Mouse (Mus musculus) Muller cell, postnatal 12 days (primary cell): Measurements from ENCODE around the gene Abhd13.

Experiments used
- DNase-seq: peaks from one replicate; pipeline ENCODE4 v3.0.0-alpha.2; 2015; ENCODE audit errors: inconsistent ontology term

Gene Abhd13

GRCm38 (mm10) chr8:9977573-9978314, at the start of gene Abhd13, which contains the start of gene Lig4:
Gene Abhd13 (plus strand): TSS chr8:9977707.
Gene Lig4 (minus strand): TSS chr8:9977686.
- DNase-seq: peak; percentile 96

GRCm38 (mm10) chr8:9929746-9930445, 47.6 kb upstream of the Abhd13 start:
- DNase-seq: no peak

GRCm38 (mm10) chr8:9932711-9933110, 44.8 kb upstream of the Abhd13 start:
- peak; percentile 27 for DNase-seq

GRCm38 (mm10) chr8:9934891-9935565, 42.5 kb upstream of the Abhd13 start:
- DNase-seq: peak; percentile 14

GRCm38 (mm10) chr8:9935574-9935973, 41.9 kb upstream of the Abhd13 start:
- DNase-seq: no peak

- no peak for DNase-seq
Measured at GRCm38 (mm10) chr8:9949134-9949890, 28.2 kb upstream of the Abhd13 start.

- no peak for DNase-seq
Measured at GRCm38 (mm10) chr8:9958338-9958737, 19.2 kb upstream of the Abhd13 start.

- no peak for DNase-seq
Measured at GRCm38 (mm10) chr8:9959919-9960318, 17.6 kb upstream of the Abhd13 start.

GRCm38 (mm10) chr8:9971866-9972265, 5.6 kb upstream of the Abhd13 start:
- no peak for DNase-seq

GRCm38 (mm10) chr8:9975276-9975675, 2.2 kb upstream of the Abhd13 start:
- no peak for DNase-seq

GRCm38 (mm10) chr8:9975898-9976611, 1.5 kb upstream of the Abhd13 start:
- DNase-seq: peak; percentile 99

GRCm38 (mm10) chr8:9977016-9977415, 491 bp upstream of the Abhd13 start:
- DNase-seq: no peak

- DNase-seq: no peak
Measured at GRCm38 (mm10) chr8:9978475-9979230, 1.1 kb downstream of the Abhd13 start.

GRCm38 (mm10) chr8:9979746-9980145, 2.2 kb downstream of the Abhd13 start:
- DNase-seq: peak; percentile 80

GRCm38 (mm10) chr8:9980188-9980587, 2.7 kb downstream of the Abhd13 start:
- no peak for DNase-seq

- no peak for DNase-seq
Measured at GRCm38 (mm10) chr8:10004115-10004514, 26.6 kb downstream of the Abhd13 start.

- DNase-seq: no peak
Measured at GRCm38 (mm10) chr8:10006156-10006985, 28.9 kb downstream of the Abhd13 start, which contains the start of gene Tnfsf13b. Gene Tnfsf13b (plus strand): TSS chr8:10006467.

- peak; percentile 22 for DNase-seq
Measured at GRCm38 (mm10) chr8:10006986-10007659, 29.6 kb downstream of the Abhd13 start.

GRCm38 (mm10) chr8:10007660-10008028, 30.1 kb downstream of the Abhd13 start:
- DNase-seq: no peak
